Mouse (Mus musculus) midbrain, embryonic 12.5 days (tissue): ENCODE measurements at regions not wholly inside any gene's neighbourhood (a gene's known extent, or its start where the extent isn't known, plus 50 kb on each side); places are given as distances from the start of the nearest gene placed in this dataset.

Experiments used
- ATAC-seq: fragments of 200-750 bp; cut with Nextera tagmentation; 2 replicates; pipeline ENCODE4 v1.8.0; 2017; ENCODE audit warnings: low read depth, moderate TSS enrichment, moderate library complexity; ENCODE audit not compliant: low FRiP score
- H3K27ac ChIP-seq: fragments of 300-500 bp; sonication (generic); replicated peaks from 2 replicates; pipeline ENCODE4 v1.5.1; 2016; ENCODE audit warnings: mild to moderate bottlenecking
- H3K27me3 ChIP-seq: fragments of 300-500 bp; sonication (generic); 2 replicates; pipeline ENCODE4 v1.6.1; 2016; ENCODE audit warnings: mild to moderate bottlenecking
- H3K36me3 ChIP-seq: fragments of 300-500 bp; sonication (generic); 2 replicates; pipeline ENCODE4 v1.6.1; 2016
- H3K4me1 ChIP-seq: fragments of 300-500 bp; sonication (generic); 2 replicates; pipeline ENCODE4 v1.6.1; 2016
- H3K4me2 ChIP-seq: fragments of 300-500 bp; sonication (generic); replicated peaks from 2 replicates; pipeline ENCODE4 v1.6.1; 2016; ENCODE audit warnings: mild to moderate bottlenecking, moderate library complexity
- H3K4me3 ChIP-seq: fragments of 300-500 bp; sonication (generic); 2 replicates; pipeline ENCODE4 v1.5.1; 2016; ENCODE audit warnings: mild to moderate bottlenecking
- H3K9ac ChIP-seq: fragments of 300-500 bp; sonication (generic); replicated peaks from 2 replicates; pipeline ENCODE4 v1.6.1; 2016; ENCODE audit warnings: mild to moderate bottlenecking, moderate library complexity
- H3K9me3 ChIP-seq: fragments of 300-500 bp; sonication (generic); 2 replicates; pipeline ENCODE4 v1.6.1; 2016; ENCODE audit warnings: mild to moderate bottlenecking
- WGBS: fragments of 180-500 bp; shearing (Covaris S2); methylation state at CpG from one replicate; pipeline ENCODE4 v1.1.7; 2016; 5-methylcytosine and 5-hydroxymethylcytosine counted together

- peak; percentile 69 for ATAC-seq
- Histone ChIP-seq H3K27ac (0 out of 2 replicates have a peak overlapping the region, but pooled peaks have one; percentile 2), H3K4me2 (peak overlapping the region; percentile 61), H3K4me1 (peaks cover 18% of the 10 kb centered on the region), H3K4me3 (peak overlapping the region; percentile 33), H3K9me3 (no peaks in the 10 kb centered on the region), H3K36me3 (no peaks in the 10 kb centered on the region), H3K9ac (peak overlapping the region; percentile 39; the same call in 1 of the 2 replicates), H3K27me3 (peaks cover 22% of the 10 kb centered on the region)
- WGBS, result 2% methylated on average over 14 of the region's 14 CpGs
Observed at GRCm38 (mm10) chr5:106757436-106757835, 60.3 kb upstream of the Zfp644 start.

DNA sequence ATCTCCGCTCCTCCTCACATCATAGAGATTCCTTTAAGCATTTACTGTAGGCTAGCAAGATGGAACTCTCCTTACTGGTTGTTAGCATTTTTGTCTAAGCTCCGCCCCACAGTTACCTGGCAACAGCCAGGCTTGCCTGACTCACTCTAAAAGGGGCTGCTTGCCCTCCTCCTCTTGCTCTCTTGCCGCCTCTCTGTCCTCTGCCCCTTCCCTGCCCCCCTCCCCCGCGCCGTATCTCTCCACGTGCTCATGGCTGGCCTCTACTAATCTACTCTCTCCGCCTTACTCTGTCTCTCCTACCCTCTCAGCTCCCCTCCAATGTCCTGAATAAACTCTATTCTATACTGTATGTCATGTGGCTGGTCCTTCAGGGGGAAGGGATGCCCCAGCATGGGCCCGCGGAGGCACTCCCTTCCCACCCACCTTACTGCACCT is 59.9 kb upstream of the Zfp644 start:
- H3K4me1 ChIP-seq, result peaks cover 18% of the 10 kb centered on the region
- WGBS, result under 1% methylated on average over 10 of the region's 10 CpGs
- H3K4me3 ChIP-seq, result peak overlapping the region; percentile 33
- no peaks in the 10 kb centered on the region for H3K36me3 ChIP-seq
- ATAC-seq, result peak; percentile 88
- H3K27ac ChIP-seq, result 0 out of 2 replicates have a peak overlapping the region, but pooled peaks have one; percentile 2
- H3K9me3 ChIP-seq, result no peaks in the 10 kb centered on the region
- H3K4me2 ChIP-seq, result peak overlapping the region; percentile 61
- peaks cover 22% of the 10 kb centered on the region for H3K27me3 ChIP-seq
- H3K9ac ChIP-seq, result 0 out of 2 replicates have a peak overlapping the region, but pooled peaks have one; percentile 39

GRCm38 (mm10) chr5:106753289-106753688 is 56.2 kb upstream of the Zfp644 start:
- Histone ChIP-seq H3K9me3 (no peaks in the 10 kb centered on the region), H3K27me3 (peaks cover 9% of the 10 kb centered on the region), H3K4me3 (no peak overlapping the region), H3K4me2 (no peak overlapping the region), H3K27ac (no peak overlapping the region), H3K36me3 (no peaks in the 10 kb centered on the region), H3K4me1 (peaks cover 18% of the 10 kb centered on the region), H3K9ac (no peak overlapping the region)
- 81% methylated on average over 1 of the region's 1 CpGs for WGBS
- no peak for ATAC-seq

- no peaks in the 10 kb centered on the region for H3K27me3 ChIP-seq
- no peaks in the 10 kb centered on the region for H3K4me1 ChIP-seq
- no peak overlapping the region for H3K27ac ChIP-seq
- no peak for ATAC-seq
- no peak overlapping the region for H3K9ac ChIP-seq
- 85% methylated on average over 2 of the region's 2 CpGs for WGBS
- no peak overlapping the region for H3K4me3 ChIP-seq
- H3K4me2 ChIP-seq, result no peak overlapping the region
- H3K36me3 ChIP-seq, result no peaks in the 10 kb centered on the region
- H3K9me3 ChIP-seq, result no peaks in the 10 kb centered on the region
Observed at GRCm38 (mm10) chr5:106750168-106750567, 53.1 kb upstream of the Zfp644 start.

DNA sequence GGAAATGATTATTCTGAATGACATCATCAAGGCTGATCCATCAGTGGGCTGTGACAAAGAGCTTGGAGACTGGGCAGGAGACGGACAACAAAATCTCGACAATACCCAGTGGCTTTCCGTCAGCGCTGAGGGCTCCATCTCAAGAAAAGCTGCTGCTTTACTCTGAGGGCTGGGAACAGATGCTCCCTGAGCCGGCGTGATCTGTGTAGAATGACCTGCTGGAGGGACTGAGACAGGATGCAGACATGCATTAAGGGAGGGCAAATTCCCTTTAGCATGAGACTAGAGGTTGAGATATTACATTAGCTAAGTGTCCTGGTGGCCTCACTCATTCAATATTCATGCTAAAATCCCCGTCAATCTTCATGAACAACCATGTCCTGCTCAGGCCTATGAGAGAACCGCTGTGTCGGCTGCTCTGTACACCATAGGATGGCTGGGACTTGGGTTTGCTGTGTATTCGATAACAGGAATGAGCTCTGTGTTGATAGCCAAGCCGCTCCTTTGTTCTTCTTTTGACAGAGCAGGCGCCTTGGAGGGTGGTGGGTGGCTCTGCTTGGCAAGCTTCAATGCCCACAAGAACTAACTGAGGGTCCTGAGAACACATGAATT is 51.5 kb upstream of the Zfp644 start:
- Histone ChIP-seq H3K4me2 (no peak overlapping the region), H3K9ac (no peak overlapping the region), H3K4me3 (no peak overlapping the region), H3K4me1 (no peaks in the 10 kb centered on the region), H3K27ac (no peak overlapping the region), H3K36me3 (no peaks in the 10 kb centered on the region), H3K27me3 (no peaks in the 10 kb centered on the region), H3K9me3 (no peaks in the 10 kb centered on the region)
- ATAC-seq, result peak; percentile 66
- 64% methylated on average over 12 of the region's 12 CpGs for WGBS
